Comparison of ENCODE assay signal across 16 mouse cellular contexts in genomic region chr10:17201427-17201745, GRCm38 (mm10).
A peak's percentile ranks its signal among the peaks of the same experiment; 100 is the strongest.
DNase-seq lines count a peak whose midpoint lies in the region; ATAC-seq and TF ChIP-seq lines count a peak whose summit lies in the region.
"Had no signal": no experiment of that assay in that cellular context is flagged by ENCODE, and none has a peak within 500 bp of the region (broad histone marks: within the 10 kb centered on the region; RNA-seq: fewer than 3 reads in every experiment).

No protein-coding gene starts in this region.

- H3K4me2 ChIP-seq in hindbrain, postnatal 0 days (ENCODE audit: low read depth, low read length): no peak overlapping the region
- H3K4me2 ChIP-seq: embryonic facial prominence, embryonic 13.5 days; lung, embryonic 14.5 days; midbrain, embryonic 15.5 days had no signal

- DNase-seq in hindbrain, embryonic 10.5 days (ENCODE audit: low spot score): no peak
- no peak for DNase-seq in hindbrain, postnatal 0 days (ENCODE audit: low spot score)
- no peak for DNase-seq in yolk sac, embryonic 10.5 days (ENCODE audit: low spot score)
- DNase-seq: cerebellum, adult 9-10 months; gastrocnemius, postnatal 36 days; kidney, adult 2 months; lung, embryonic 14.5 days; lung, postnatal 36 days; right cerebral cortex, postnatal 25 days had no signal

- no peak overlapping the region for H3K4me3 ChIP-seq in hindbrain, embryonic 10.5 days
- H3K4me3 ChIP-seq in hindbrain, postnatal 0 days (ENCODE audit: low read length): no peak overlapping the region
- H3K4me3 ChIP-seq in megakaryocyte, embryonic 14.5 days (replicated peaks): peak overlapping the region; percentile 82
- H3K4me3 ChIP-seq in brown adipose tissue, adult 24 weeks (ENCODE audit: insufficient read depth, low read depth, low read length): no peak overlapping the region
- no peak overlapping the region for H3K4me3 ChIP-seq in small intestine, adult 2 months (ENCODE audit: low read depth, low read length)
- H3K4me3 ChIP-seq: embryonic facial prominence, embryonic 13.5 days; midbrain, embryonic 15.5 days had no signal

- peaks cover 29% of the 10 kb centered on the region for H3K4me1 ChIP-seq in hindbrain, embryonic 10.5 days (replicated peaks)
- H3K4me1 ChIP-seq in hindbrain, postnatal 0 days (ENCODE audit: insufficient read depth, low read length): no peaks in the 10 kb centered on the region
- H3K4me1 ChIP-seq in megakaryocyte, embryonic 14.5 days: peaks cover 31% of the 10 kb centered on the region
- no peaks in the 10 kb centered on the region for H3K4me1 ChIP-seq in brown adipose tissue, adult 24 weeks (ENCODE audit: control insufficient read depth, insufficient read depth, insufficient read length, low read length)
- no peaks in the 10 kb centered on the region for H3K4me1 ChIP-seq in small intestine, adult 2 months (ENCODE audit: control insufficient read depth, insufficient read depth, insufficient read length, low read length)
- H3K4me1 ChIP-seq: embryonic facial prominence, embryonic 13.5 days had no signal

- WGBS in hindbrain, embryonic 10.5 days: 80% methylated on average over 1 of the region's 1 CpGs
- 93% methylated on average over 1 of the region's 1 CpGs for WGBS in hindbrain, postnatal 0 days
- WGBS in small intestine, adult 2 months: 71% methylated on average over 1 of the region's 1 CpGs

- no peak for ATAC-seq in hindbrain, postnatal 0 days
- ATAC-seq in megakaryocyte, adult 5-6 weeks (ENCODE audit: poor library complexity, severe bottlenecking): no peak
- ATAC-seq: forebrain, embryonic 16.5 days; midbrain, embryonic 15.5 days had no signal

- H3K9me3 ChIP-seq in hindbrain, embryonic 10.5 days: no peaks in the 10 kb centered on the region
- H3K9me3 ChIP-seq in hindbrain, postnatal 0 days (ENCODE audit: low read length): no peaks in the 10 kb centered on the region
- H3K9me3 ChIP-seq in megakaryocyte, embryonic 14.5 days: no peaks in the 10 kb centered on the region
- H3K9me3 ChIP-seq: embryonic facial prominence, embryonic 13.5 days; midbrain, embryonic 15.5 days had no signal

- TF ChIP-seq CTCF in hindbrain, postnatal 0 days (IDR thresholded peaks at IDR 0.05; ENCODE audit: low read depth): no peak
- no peak for TF ChIP-seq CTCF in small intestine, adult 2 months (IDR thresholded peaks at IDR 0.05; ENCODE audit: extremely low read depth, insufficient read length, insufficient replicate concordance, low read depth, low read length)

- H3K36me3 ChIP-seq in hindbrain, embryonic 10.5 days: no peaks in the 10 kb centered on the region
- no peaks in the 10 kb centered on the region for H3K36me3 ChIP-seq in hindbrain, postnatal 0 days (ENCODE audit: insufficient read depth, low read length)
- no peaks in the 10 kb centered on the region for H3K36me3 ChIP-seq in megakaryocyte, embryonic 14.5 days (replicated peaks; ENCODE audit: low read length)
- no peaks in the 10 kb centered on the region for H3K36me3 ChIP-seq in small intestine, adult 2 months (ENCODE audit: control insufficient read depth, insufficient read depth, low read length)
- H3K36me3 ChIP-seq: embryonic facial prominence, embryonic 13.5 days; midbrain, embryonic 15.5 days had no signal

- no peak for TF ChIP-seq POLR2A in small intestine, adult 2 months (IDR thresholded peaks at IDR 0.05; ENCODE audit: low read depth, low read length)

- H3K9ac ChIP-seq in hindbrain, postnatal 0 days (replicated peaks; ENCODE audit: low read length): no peak overlapping the region
- H3K9ac ChIP-seq: embryonic facial prominence, embryonic 13.5 days; lung, embryonic 14.5 days; midbrain, embryonic 15.5 days had no signal

- H3K27me3 ChIP-seq in hindbrain, embryonic 10.5 days (ENCODE audit: insufficient read depth, poor library complexity, severe bottlenecking): no peaks in the 10 kb centered on the region
- H3K27me3 ChIP-seq in hindbrain, postnatal 0 days (ENCODE audit: insufficient read depth, low read length): no peaks in the 10 kb centered on the region
- no peaks in the 10 kb centered on the region for H3K27me3 ChIP-seq in megakaryocyte, embryonic 14.5 days (replicated peaks)
- H3K27me3 ChIP-seq in small intestine, adult 2 months (ENCODE audit: control insufficient read depth, insufficient read depth, low read length): no peaks in the 10 kb centered on the region
- H3K27me3 ChIP-seq: embryonic facial prominence, embryonic 13.5 days; midbrain, embryonic 15.5 days had no signal

- H3K27ac ChIP-seq in hindbrain, embryonic 10.5 days: 0 out of 2 replicates have a peak overlapping the region, but pooled peaks have one; percentile 53
- no peak overlapping the region for H3K27ac ChIP-seq in hindbrain, postnatal 0 days
- H3K27ac ChIP-seq in brown adipose tissue, adult 24 weeks (replicated peaks; ENCODE audit: low read depth, low read length): 0 out of 2 replicates have a peak overlapping the region, but pooled peaks have one; percentile 60
- peak overlapping the region; percentile 35; the same call in 1 of the 2 replicates for H3K27ac ChIP-seq in small intestine, adult 2 months (ENCODE audit: insufficient read depth, low read depth, low read length)
- H3K27ac ChIP-seq: embryonic facial prominence, embryonic 13.5 days; midbrain, embryonic 15.5 days had no signal
